Mouse (Mus musculus) liver, adult 2 months (tissue): ENCODE measurements around the gene Kcnj12.

Experiments used
- CTCF ChIP-seq: fragments of 200-500 bp; IDR thresholded peaks from 2 replicates; pipeline ENCODE4 v1.5.1; 2011; ENCODE audit warnings: low read depth, low read length, control low read depth
- POLR2A ChIP-seq: fragments of 200-500 bp; IDR thresholded peaks from 2 replicates; pipeline ENCODE4 v1.6.1; 2011; ENCODE audit warnings: low read length, control low read depth; ENCODE audit not compliant: insufficient read depth; ENCODE audit errors: extremely low read depth

DNA sequence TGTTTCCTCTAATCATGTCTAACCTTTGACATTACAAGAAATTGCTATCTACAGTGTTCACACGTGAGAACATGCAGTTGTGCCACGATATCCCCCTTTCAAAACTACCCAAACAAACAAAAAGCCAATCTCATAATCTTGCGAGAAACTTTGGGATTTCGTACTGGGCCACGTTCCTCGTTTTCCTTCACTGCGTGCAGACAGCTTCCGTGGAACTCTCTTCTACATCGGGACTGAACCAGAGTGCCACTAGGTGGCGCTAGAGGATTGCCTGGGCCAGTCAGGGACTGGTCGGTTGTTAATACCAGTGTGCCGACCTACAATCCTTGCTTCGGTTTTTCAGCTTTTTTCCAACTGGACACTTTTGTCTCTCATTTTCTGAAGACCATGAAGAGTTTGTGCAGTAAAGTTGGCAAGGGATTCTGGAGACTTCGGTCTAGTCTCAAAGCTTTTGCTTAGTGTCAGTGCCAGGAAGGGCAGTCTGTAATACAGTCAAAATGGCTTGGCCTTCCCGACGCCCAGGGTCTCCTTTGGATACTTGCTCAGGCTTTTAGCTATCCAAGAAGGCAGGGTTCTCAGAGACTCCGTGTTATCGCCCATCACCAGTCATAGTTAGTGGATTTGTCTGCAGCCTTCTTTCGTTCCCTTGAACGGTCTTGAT lies 82.0 kb downstream of the Kcnj12 start:
- TF ChIP-seq CTCF (peak; percentile 98), POLR2A (no peak)
